Comparison of ENCODE assay signal across 9 mouse cellular contexts in genomic region chr15:24407691-24408090, GRCm38 (mm10).
A peak's percentile ranks its signal among the peaks of the same experiment; 100 is the strongest.
DNase-seq lines count a peak whose midpoint lies in the region; ATAC-seq and TF ChIP-seq lines count a peak whose summit lies in the region.
"Had no signal": no experiment of that assay in that cellular context is flagged by ENCODE, and none has a peak within 500 bp of the region (broad histone marks: within the 10 kb centered on the region; RNA-seq: fewer than 3 reads in every experiment).

No protein-coding gene starts in this region.

- H3K4me3 ChIP-seq in layer of hippocampus, adult 2 months = no peak overlapping the region
- H3K4me3 ChIP-seq: limb, embryonic 13.5 days had no signal

- peak; percentile 90 for TF ChIP-seq CTCF in layer of hippocampus, adult 2 months (conservative IDR thresholded peaks at IDR 0.05)

- no peak for ATAC-seq in monocyte, adult 5-6 weeks (replicated peaks; ENCODE audit: insufficient number of reproducible peaks, low FRiP score, low TSS enrichment, poor library complexity, severe bottlenecking)

- no peak overlapping the region for H3K27ac ChIP-seq in layer of hippocampus, adult 2 months
- H3K27ac ChIP-seq: limb, embryonic 13.5 days had no signal

- DNase-seq in lung, postnatal 14 days = peak; percentile 2
- DNase-seq in lung, adult 18-20 months = no peak
- DNase-seq in adrenal gland, postnatal 14 days = peak; percentile 45
- DNase-seq in embryo, embryonic 11.5 days (ENCODE audit: low read depth, low spot score) = peak; percentile 36
- peak; percentile 54 to 73 for DNase-seq in layer of hippocampus, adult 2 months (ENCODE audit: low spot score in 2 of 2)
- DNase-seq in retina, adult 2 months (ENCODE audit: low read depth, low spot score) = peak; percentile 18
- DNase-seq in lung, postnatal 25 days (ENCODE audit: low spot score) = no peak

Comparison
In these comparisons a context has a peak if more than half of its experiments do, and no peak if none do; other contexts are left out.
1. DNase-seq: peak in lung, postnatal 14 days (single experiment), adrenal gland, postnatal 14 days (single experiment), embryo, embryonic 11.5 days (single experiment), layer of hippocampus, adult 2 months (2 of 2) and retina, adult 2 months (single experiment); none in lung, adult 18-20 months (0 of 2) and lung, postnatal 25 days (single experiment).